Mouse (Mus musculus): ENCODE data around the gene Il33. TPM values are rescaled to one million over a fixed set of nuclear protein-coding genes. Genes with fewer than 3 reads are reported as not detected.

Gene Il33
- polyA plus RNA-seq, 1 experiment from 2014 or later, result 56.1 TPM

DNA sequence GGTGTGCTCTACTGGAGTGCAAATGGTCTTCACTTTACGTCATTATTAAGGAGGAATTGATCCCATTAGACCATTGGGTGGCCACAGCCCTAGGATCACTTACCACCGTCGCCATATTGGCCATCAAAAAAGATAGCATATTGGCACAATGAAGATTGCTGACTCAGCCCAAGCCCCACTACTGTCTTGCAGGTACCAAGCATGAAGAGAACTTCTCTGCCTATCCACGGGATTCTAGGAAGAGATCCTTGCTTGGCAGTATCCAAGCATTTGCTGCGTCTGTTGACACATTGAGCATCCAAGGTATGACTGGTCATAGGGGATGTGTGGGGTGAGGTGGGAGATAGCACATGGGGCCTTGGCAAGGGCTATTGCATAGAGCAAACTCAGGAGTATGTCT, 27.6 kb downstream of the Il33 start:
- Histone ChIP-seq H3K36me3 (ENCODE audit: insufficient read depth, low read length) (no peaks in the 10 kb centered on the region), H3K4me2 (replicated peaks; ENCODE audit: low read depth, low read length) (no peak overlapping the region), H3K9ac (replicated peaks; ENCODE audit: low read depth) (no peak overlapping the region), H3K27ac (ENCODE audit: low read length) (no peak overlapping the region), H3K9me3 (ENCODE audit: low read length) (no peaks in the 10 kb centered on the region), H3K27me3 (replicated peaks; ENCODE audit: insufficient read depth, low read length) (no peaks in the 10 kb centered on the region), H3K4me3 (ENCODE audit: low read depth, low read length) (no peak overlapping the region), H3K4me1 (ENCODE audit: insufficient read depth, low read depth, low read length) (no peaks in the 10 kb centered on the region)
- WGBS, result 86% methylated on average over 5 of the region's 5 CpGs
- TF ChIP-seq CTCF (IDR thresholded peaks at IDR 0.05) (no peak), EP300 (IDR thresholded peaks at IDR 0.05) (no peak)
- ATAC-seq (no peak), DNase-seq (ENCODE audit: low spot score) (no peak)

- Histone ChIP-seq H3K4me3 (ENCODE audit: low read depth, low read length) (no peak overlapping the region), H3K36me3 (ENCODE audit: insufficient read depth, low read length) (no peaks in the 10 kb centered on the region), H3K9ac (replicated peaks; ENCODE audit: low read depth) (no peak overlapping the region), H3K4me1 (ENCODE audit: insufficient read depth, low read depth, low read length) (no peaks in the 10 kb centered on the region), H3K9me3 (ENCODE audit: low read length) (no peaks in the 10 kb centered on the region), H3K4me2 (replicated peaks; ENCODE audit: low read depth, low read length) (no peak overlapping the region), H3K27ac (ENCODE audit: low read length) (no peak overlapping the region), H3K27me3 (replicated peaks; ENCODE audit: insufficient read depth, low read length) (no peaks in the 10 kb centered on the region)
- 83% methylated on average over 3 of the region's 3 CpGs for WGBS
- TF ChIP-seq EP300 (IDR thresholded peaks at IDR 0.05) (no peak), CTCF (IDR thresholded peaks at IDR 0.05) (no peak)
- DNase-seq (ENCODE audit: low spot score) (no peak), ATAC-seq (no peak)
These were observed 28.9 kb downstream of the Il33 start for GRCm38 (mm10) chr19:29953833-29954232.

GRCm38 (mm10) chr19:29955454-29955853, 30.5 kb downstream of the Il33 start:
- no peak overlapping the region for H3K4me2 ChIP-seq (replicated peaks; ENCODE audit: low read depth, low read length)
- H3K36me3 ChIP-seq (ENCODE audit: insufficient read depth, low read length), result no peaks in the 10 kb centered on the region
- H3K4me3 ChIP-seq (ENCODE audit: low read depth, low read length), result no peak overlapping the region
- no peaks in the 10 kb centered on the region for H3K27me3 ChIP-seq (replicated peaks; ENCODE audit: insufficient read depth, low read length)
- H3K27ac ChIP-seq (ENCODE audit: low read length), result no peak overlapping the region
- no peak for TF ChIP-seq EP300 (IDR thresholded peaks at IDR 0.05)
- TF ChIP-seq CTCF (IDR thresholded peaks at IDR 0.05), result no peak
- whole genome bisulfite sequencing, result 75% methylated on average over 2 of the region's 2 CpGs
- H3K9ac ChIP-seq (replicated peaks; ENCODE audit: low read depth), result no peak overlapping the region
- ATAC-seq (no peak), DNase-seq (ENCODE audit: low spot score) (no peak)
- H3K4me1 ChIP-seq (ENCODE audit: insufficient read depth, low read depth, low read length), result no peaks in the 10 kb centered on the region
- no peaks in the 10 kb centered on the region for H3K9me3 ChIP-seq (ENCODE audit: low read length)

- no peaks in the 10 kb centered on the region for H3K9me3 ChIP-seq (ENCODE audit: low read length)
- no peak overlapping the region for H3K27ac ChIP-seq (ENCODE audit: low read length)
- H3K4me1 ChIP-seq (ENCODE audit: insufficient read depth, low read depth, low read length), result no peaks in the 10 kb centered on the region
- 76% methylated on average over 4 of the region's 4 CpGs for WGBS
- H3K27me3 ChIP-seq (replicated peaks; ENCODE audit: insufficient read depth, low read length), result no peaks in the 10 kb centered on the region
- H3K9ac ChIP-seq (replicated peaks; ENCODE audit: low read depth), result no peak overlapping the region
- no peak for ATAC-seq
- no peak overlapping the region for H3K4me2 ChIP-seq (replicated peaks; ENCODE audit: low read depth, low read length)
- H3K36me3 ChIP-seq (ENCODE audit: insufficient read depth, low read length), result no peaks in the 10 kb centered on the region
- no peak for DNase-seq (ENCODE audit: low spot score)
- H3K4me3 ChIP-seq (ENCODE audit: low read depth, low read length), result no peak overlapping the region
- TF ChIP-seq CTCF (IDR thresholded peaks at IDR 0.05), result no peak
- TF ChIP-seq EP300 (IDR thresholded peaks at IDR 0.05), result no peak
These were observed 36.0 kb downstream of the Il33 start for GRCm38 (mm10) chr19:29960906-29961305.

- no peaks in the 10 kb centered on the region for H3K9me3 ChIP-seq (ENCODE audit: low read length)
- H3K4me3 ChIP-seq (ENCODE audit: low read depth, low read length), result no peak overlapping the region
- H3K36me3 ChIP-seq (ENCODE audit: insufficient read depth, low read length), result no peaks in the 10 kb centered on the region
- ATAC-seq (peak; percentile 35; the same call in 1 of the 2 replicates), DNase-seq (ENCODE audit: low spot score) (peak; percentile 18)
- H3K9ac ChIP-seq (replicated peaks; ENCODE audit: low read depth), result no peak overlapping the region
- H3K27ac ChIP-seq (ENCODE audit: low read length), result no peak overlapping the region
- no peak overlapping the region for H3K4me2 ChIP-seq (replicated peaks; ENCODE audit: low read depth, low read length)
- WGBS, result 48% methylated on average over 6 of the region's 6 CpGs
- TF ChIP-seq CTCF (IDR thresholded peaks at IDR 0.05), result no peak
- TF ChIP-seq EP300 (IDR thresholded peaks at IDR 0.05), result no peak
- no peaks in the 10 kb centered on the region for H3K4me1 ChIP-seq (ENCODE audit: insufficient read depth, low read depth, low read length)
- H3K27me3 ChIP-seq (replicated peaks; ENCODE audit: insufficient read depth, low read length), result no peaks in the 10 kb centered on the region
These were observed 36.9 kb downstream of the Il33 start for GRCm38 (mm10) chr19:29961842-29962241.

- H3K9ac ChIP-seq (replicated peaks; ENCODE audit: low read depth), result no peak overlapping the region
- no peaks in the 10 kb centered on the region for H3K36me3 ChIP-seq (ENCODE audit: insufficient read depth, low read length)
- ATAC-seq (0 out of 2 replicates have a peak, but pooled peaks have one; percentile 37), DNase-seq (ENCODE audit: low spot score) (peak; percentile 39)
- 51% methylated on average over 2 of the region's 2 CpGs for WGBS
- no peaks in the 10 kb centered on the region for H3K9me3 ChIP-seq (ENCODE audit: low read length)
- no peaks in the 10 kb centered on the region for H3K4me1 ChIP-seq (ENCODE audit: insufficient read depth, low read depth, low read length)
- no peak overlapping the region for H3K4me3 ChIP-seq (ENCODE audit: low read depth, low read length)
- no peaks in the 10 kb centered on the region for H3K27me3 ChIP-seq (replicated peaks; ENCODE audit: insufficient read depth, low read length)
- no peak overlapping the region for H3K4me2 ChIP-seq (replicated peaks; ENCODE audit: low read depth, low read length)
- no peak overlapping the region for H3K27ac ChIP-seq (ENCODE audit: low read length)
- peak; percentile 30; the same call in 1 of the 2 replicates for TF ChIP-seq EP300 (IDR thresholded peaks at IDR 0.05)
- TF ChIP-seq CTCF (IDR thresholded peaks at IDR 0.05), result no peak
These were observed 38.7 kb downstream of the Il33 start for GRCm38 (mm10) chr19:29963598-29964092.

DNA sequence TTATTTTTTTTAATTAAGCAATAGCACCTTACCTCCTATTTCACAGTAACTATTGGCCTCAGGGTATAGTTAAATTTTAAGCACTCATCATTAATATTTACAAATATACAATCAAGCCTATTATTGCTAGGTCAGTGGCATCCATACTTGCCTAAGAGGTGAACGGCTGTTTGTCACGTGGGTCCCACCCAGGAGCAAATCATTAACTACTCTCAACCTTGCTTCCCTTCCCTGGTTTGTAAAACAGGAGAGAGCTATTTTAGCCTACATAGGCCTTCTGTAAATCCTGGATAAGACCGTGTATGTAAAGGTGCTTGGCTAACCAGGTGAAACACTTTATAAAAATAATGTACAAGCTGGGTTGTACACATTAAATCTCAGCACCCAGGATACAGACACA, 43.0 kb downstream of the Il33 start:
- no peaks in the 10 kb centered on the region for H3K36me3 ChIP-seq (ENCODE audit: insufficient read depth, low read length)
- no peaks in the 10 kb centered on the region for H3K9me3 ChIP-seq (ENCODE audit: low read length)
- TF ChIP-seq CTCF (IDR thresholded peaks at IDR 0.05), result no peak
- no peak for TF ChIP-seq EP300 (IDR thresholded peaks at IDR 0.05)
- H3K4me1 ChIP-seq (ENCODE audit: insufficient read depth, low read depth, low read length), result no peaks in the 10 kb centered on the region
- H3K4me2 ChIP-seq (replicated peaks; ENCODE audit: low read depth, low read length), result no peak overlapping the region
- DNase-seq (ENCODE audit: low spot score) (no peak), ATAC-seq (no peak)
- no peak overlapping the region for H3K27ac ChIP-seq (ENCODE audit: low read length)
- H3K9ac ChIP-seq (replicated peaks; ENCODE audit: low read depth), result no peak overlapping the region
- H3K4me3 ChIP-seq (ENCODE audit: low read depth, low read length), result no peak overlapping the region
- WGBS, result 62% methylated on average over 3 of the region's 3 CpGs
- no peaks in the 10 kb centered on the region for H3K27me3 ChIP-seq (replicated peaks; ENCODE audit: insufficient read depth, low read length)
